Mouse (Mus musculus) embryonic stem cell, embryonic (primary cell): ENCODE measurements at regions not wholly inside any gene's neighbourhood (a gene's known extent, or its start where the extent isn't known, plus 50 kb on each side); places are given as distances from the start of the nearest gene placed in this dataset.

Source experiments
- CTCF ChIA-PET, 4 experiments: fragments of 300-600 bp in 2 of 4; fragments of 350-600 bp in 2 of 4; sonication (Branson Sonifier 250); formaldehyde crosslinking; loops; one replicate each; lab custom pipeline; 2022; ENCODE audit warnings: inconsistent platforms in 2 of 4; lab: Charles Lee
- POLR2A ChIA-PET, 4 experiments: fragments of 300-600 bp in 2 of 4; fragments of 350-600 bp in 2 of 4; sonication (Branson Sonifier 250); formaldehyde crosslinking; loops; one replicate each; lab custom pipeline; 2022; ENCODE audit warnings: antibody characterized with exemption in 4 of 4, inconsistent platforms in 1 of 4; lab: Charles Lee

GRCm38 (mm10) chr7:67435643-67436339, 63.1 kb upstream of the Mef2a start:
- CTCF ChIA-PET, result no interaction called here
- POLR2A ChIA-PET, result interaction anchor here in 1 of 4 experiments (0.7 kb wide), 1 partner anchor 166 kb away, joined by 4 read pairs; no protein-coding TSS in a partner anchor

DNA sequence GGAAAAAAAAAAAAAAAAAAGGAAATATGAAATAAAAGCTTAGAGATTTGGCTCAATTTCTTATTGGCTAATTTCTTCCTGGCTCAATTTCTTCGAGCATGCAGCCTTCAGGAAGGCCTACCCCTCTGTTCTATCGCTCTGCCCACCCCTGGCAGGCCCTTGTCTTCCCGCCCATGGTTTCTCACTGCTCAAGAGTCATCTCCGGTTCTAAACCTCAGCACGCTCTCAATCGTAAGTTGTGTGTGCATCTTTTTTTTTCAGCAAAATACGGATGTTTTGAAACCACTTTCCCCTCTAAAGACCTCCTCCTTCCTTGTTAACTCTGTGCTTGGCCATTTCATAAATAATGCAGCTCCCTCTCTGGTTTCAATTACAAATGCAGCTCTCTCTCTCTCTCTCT, 58.3 kb upstream of the Mef2a start:
- ChIA-PET POLR2A (interaction anchor here in 1 of 4 experiments (0.8 kb wide), 1 partner anchor 36 kb away, joined by 3 read pairs; no protein-coding TSS in a partner anchor), CTCF (interaction anchor here in 1 of 4 experiments (0.5 to 0.7 kb wide), 2 partner anchors 51 to 199 kb away, joined by 3 to 4 read pairs; no protein-coding TSS in a partner anchor)

DNA sequence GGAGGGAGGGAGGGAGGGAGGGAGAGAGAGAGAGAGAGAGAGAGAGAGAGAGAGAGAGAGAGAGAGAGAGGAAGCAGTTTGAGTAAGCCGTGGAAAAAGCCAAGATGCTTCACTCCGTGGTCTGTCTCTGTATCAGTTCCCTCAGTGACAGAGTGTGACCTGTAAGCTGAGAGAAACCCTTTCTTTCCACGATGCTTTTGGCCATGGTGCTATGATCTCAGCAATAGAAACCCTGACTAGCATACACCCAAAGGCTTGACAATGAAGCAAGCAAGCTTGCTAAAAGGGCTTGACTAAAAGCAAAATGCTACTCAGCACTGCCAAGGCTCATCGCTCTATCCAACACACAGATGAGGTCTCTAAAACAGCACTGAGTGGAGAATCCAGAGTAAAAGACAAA, 57.4 kb upstream of the Mef2a start:
- ChIA-PET POLR2A (no interaction called here), CTCF (no interaction called here)

DNA sequence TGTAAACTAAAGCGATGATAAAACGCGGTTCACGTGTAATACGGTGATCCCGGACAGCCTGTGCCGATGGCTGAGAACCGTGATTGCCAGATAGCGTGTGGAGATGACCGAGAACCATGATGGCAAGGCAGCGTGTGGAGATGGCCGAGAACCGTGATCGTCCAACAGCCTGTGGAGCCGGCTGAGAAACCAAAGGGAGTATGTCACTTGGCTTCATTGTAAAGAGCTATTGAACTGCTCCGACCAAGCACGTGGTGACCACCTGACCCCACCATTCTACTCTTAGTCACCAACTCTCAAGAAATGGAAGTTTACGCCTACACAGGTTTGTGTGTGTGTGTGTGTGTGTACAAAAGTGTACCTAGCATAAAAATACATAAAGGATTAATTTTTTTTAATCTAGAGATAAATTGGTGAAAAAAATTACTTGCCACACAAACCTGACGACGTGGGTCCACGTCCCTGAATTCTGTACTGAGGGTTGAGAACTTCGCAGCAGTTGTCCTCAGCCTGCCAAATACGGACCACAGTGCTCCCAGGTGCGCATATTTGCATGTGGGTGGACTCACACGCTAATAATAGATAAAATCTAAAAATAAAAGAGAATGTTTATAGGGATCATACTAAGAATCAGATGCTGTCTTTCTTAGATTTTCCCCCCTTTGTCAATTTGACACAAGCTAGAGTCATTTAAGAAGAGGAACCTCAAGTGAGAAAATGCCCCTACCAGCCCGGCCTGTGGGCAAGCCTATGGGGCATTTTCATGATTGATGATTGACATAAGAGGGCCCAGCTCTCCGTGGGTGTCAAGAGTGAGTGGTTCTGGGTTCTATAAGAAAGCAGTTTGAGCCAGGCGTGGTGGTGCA, 56.6 kb upstream of the Mef2a start:
- ChIA-PET CTCF (no interaction called here), POLR2A (no interaction called here)

DNA sequence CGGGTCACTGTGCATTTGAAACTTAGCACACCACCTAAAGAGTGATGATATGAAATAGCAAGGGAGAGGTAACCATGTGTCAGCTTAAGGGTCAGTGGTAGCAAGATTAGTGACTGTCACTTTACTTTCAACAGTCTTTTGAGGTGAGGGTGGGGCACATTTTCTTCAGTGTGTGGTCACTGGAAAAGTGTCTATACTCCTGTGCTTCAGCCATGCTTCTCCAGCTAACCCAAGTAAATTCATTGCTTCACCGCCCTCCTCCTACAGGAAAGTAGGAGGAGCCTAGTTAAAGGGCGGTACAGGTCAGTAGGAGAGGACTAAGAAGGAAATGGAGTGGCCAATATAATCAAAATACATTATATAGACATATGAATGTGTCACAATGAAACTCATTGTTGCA, 55.7 kb upstream of the Mef2a start:
- POLR2A ChIA-PET, result no interaction called here
- CTCF ChIA-PET, result no interaction called here

GRCm38 (mm10) chr7:67426076-67426475, 53.4 kb upstream of the Mef2a start:
- ChIA-PET POLR2A (no interaction called here), CTCF (no interaction called here)

DNA sequence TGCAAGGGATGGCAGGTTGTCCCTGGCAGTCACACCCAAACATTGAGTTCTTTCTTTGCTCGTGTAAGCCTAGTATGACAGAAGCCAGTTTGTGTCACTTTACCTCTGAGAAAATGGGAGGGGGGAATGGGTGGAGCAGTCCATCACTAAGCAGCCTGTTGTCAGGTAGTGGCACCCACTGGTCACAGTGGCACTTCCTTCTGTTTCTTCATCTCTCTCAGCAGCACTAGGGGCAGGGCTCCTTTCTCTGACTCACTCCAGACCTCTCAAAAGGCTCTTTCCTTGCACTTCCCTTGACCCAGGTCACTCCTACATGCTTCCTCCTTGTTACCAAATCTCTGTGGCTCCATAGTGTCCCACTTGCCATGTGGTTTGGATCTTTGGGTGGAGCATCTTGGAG, 52.9 kb upstream of the Mef2a start:
- ChIA-PET CTCF (no interaction called here), POLR2A (no interaction called here)

DNA sequence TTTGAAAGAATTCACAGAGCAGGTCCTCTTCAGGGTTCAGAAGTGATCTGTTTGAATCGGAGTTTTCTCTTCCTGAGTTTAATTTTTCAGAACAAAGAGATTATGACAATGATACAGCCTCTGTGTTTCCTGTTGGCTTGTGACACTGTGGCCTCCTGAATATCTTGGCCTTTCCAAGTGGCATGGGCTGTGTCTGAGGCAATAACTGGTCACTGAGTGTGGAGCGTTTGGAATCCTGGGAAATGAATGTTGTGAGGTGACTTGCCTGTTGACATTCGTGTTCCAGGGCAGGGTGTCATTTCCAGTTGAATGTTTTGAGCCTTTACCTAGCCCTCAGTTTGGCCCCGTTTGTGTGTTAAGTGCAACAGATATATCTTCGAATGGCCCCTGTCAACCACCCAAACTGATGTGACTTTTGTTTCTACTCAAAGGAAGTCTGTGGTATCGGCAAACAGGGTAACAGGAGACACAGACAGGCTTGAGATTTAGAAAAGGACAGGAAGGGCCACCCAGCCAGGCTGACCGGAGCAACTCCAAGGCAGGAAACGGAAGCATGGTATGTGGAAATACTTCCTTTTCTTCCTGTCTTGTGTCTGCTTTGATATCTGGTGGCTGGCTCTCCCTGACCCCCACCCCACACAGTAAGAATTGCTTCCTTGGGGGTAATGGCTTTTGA, 52.3 kb upstream of the Mef2a start:
- CTCF ChIA-PET, result no interaction called here
- POLR2A ChIA-PET, result no interaction called here
